Mouse (Mus musculus) stomach, postnatal 0 days (tissue): Measurements from ENCODE around the gene Spi1.

ENCODE experiments used
- CTCF ChIP-seq: IDR thresholded peaks from 2 replicates; pipeline ENCODE4 v1.5.1; 2016; ENCODE audit warnings: antibody characterized with exemption, low read depth, mild to moderate bottlenecking, moderate library complexity
- EP300 ChIP-seq: optimal IDR thresholded peaks from 2 replicates; pipeline ENCODE3; 2016; ENCODE audit warnings: antibody characterized with exemption

DNA sequence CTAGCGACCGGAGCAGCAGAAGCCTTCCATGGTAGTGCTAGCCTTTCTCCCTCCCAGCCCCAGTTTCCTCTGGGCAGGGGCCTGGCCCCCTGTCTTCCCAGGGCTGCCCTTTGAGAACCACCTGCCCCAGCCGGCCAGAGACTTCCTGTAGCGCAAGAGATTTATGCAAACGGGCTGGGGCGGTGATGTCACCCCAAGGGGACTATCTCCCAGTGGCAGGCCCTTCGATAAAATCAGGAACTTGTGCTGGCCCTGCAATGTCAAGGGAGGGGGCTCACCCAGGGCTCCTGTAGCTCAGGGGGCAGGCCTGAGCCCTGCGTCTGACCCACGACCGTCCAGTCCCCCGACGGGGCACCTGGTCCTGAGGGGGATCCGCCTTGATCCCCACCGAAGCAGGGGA, 14.3 kb downstream of the Spi1 start:
- no peak for TF ChIP-seq CTCF
- TF ChIP-seq EP300, result no peak
